Mouse (Mus musculus) small intestine, adult 2 months (tissue): ENCODE data around the gene Ulk4.

Source experiments
- CTCF ChIP-seq: fragments of 200-500 bp; IDR thresholded peaks from 2 replicates; pipeline ENCODE4 v1.5.1; 2012; ENCODE audit warnings: low read depth, mild to moderate bottlenecking, control low read depth, inconsistent platforms, low read length, moderate library complexity, mixed read lengths; ENCODE audit not compliant: insufficient replicate concordance, insufficient read length; ENCODE audit errors: extremely low read depth
- POLR2A ChIP-seq: fragments of 200-500 bp; IDR thresholded peaks from 2 replicates; pipeline ENCODE4 v1.6.1; 2012; ENCODE audit warnings: low read depth, mild to moderate bottlenecking, control low read depth, inconsistent platforms, low read length, moderate library complexity

DNA sequence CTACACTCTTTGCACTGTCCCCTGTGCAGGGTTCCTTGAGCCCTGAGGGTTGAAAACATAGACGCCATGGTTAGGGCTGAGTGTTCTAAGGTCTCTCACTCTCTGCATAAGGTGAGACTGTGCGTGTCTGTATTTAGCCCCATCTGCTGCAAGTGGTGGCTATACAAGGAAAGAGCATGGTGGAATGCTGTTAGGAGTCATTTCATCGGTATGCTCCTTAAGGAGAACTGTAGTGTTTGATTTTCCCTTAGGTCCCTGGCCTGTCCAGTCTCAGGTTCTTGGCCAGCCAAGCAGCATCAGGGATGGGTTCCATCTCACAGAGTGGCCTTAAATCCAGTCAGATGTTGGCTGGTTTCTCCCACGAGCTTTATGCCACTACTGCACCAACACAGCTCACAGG lies 362.6 kb downstream of the Ulk4 start:
- TF ChIP-seq CTCF (no peak), POLR2A (no peak)
